In genomic region chr17:73743681-73744311, GRCm38 (mm10) we compare ENCODE assay signal across 8 mouse cellular contexts. TPM values are rescaled to one million over a fixed set of nuclear protein-coding genes. Genes with fewer than 3 reads are reported as not detected.
A peak's percentile ranks its signal among the peaks of the same experiment; 100 is the strongest.
DNase-seq lines count a peak whose midpoint lies in the region; ATAC-seq and TF ChIP-seq lines count a peak whose summit lies in the region.

No protein-coding gene starts in this region.

- H3K4me3 ChIP-seq in embryonic facial prominence, embryonic 14.5 days (ENCODE audit: low read depth, low read length): no peak overlapping the region
- no peak overlapping the region for H3K4me3 ChIP-seq in heart, embryonic 15.5 days
- no peak overlapping the region for H3K4me3 ChIP-seq in liver, postnatal 0 days (ENCODE audit: low read depth, low read length)

- peak; percentile 92 for TF ChIP-seq CTCF in liver, postnatal 0 days (IDR thresholded peaks at IDR 0.05; ENCODE audit: low read depth)

- H3K9ac ChIP-seq in embryonic facial prominence, embryonic 14.5 days (ENCODE audit: low read depth, low read length): no peak overlapping the region
- no peak overlapping the region for H3K9ac ChIP-seq in heart, embryonic 15.5 days
- no peak overlapping the region for H3K9ac ChIP-seq in liver, postnatal 0 days (replicated peaks)

- H3K27me3 ChIP-seq in embryonic facial prominence, embryonic 14.5 days (replicated peaks; ENCODE audit: control insufficient read depth, insufficient read depth, low read length): no peaks in the 10 kb centered on the region
- H3K27me3 ChIP-seq in heart, embryonic 15.5 days: no peaks in the 10 kb centered on the region
- H3K27me3 ChIP-seq in liver, postnatal 0 days (ENCODE audit: insufficient read depth, low read length): no peaks in the 10 kb centered on the region

- no peak overlapping the region for H3K4me2 ChIP-seq in embryonic facial prominence, embryonic 14.5 days (ENCODE audit: low read depth, low read length)
- H3K4me2 ChIP-seq in heart, embryonic 15.5 days: no peak overlapping the region
- no peak overlapping the region for H3K4me2 ChIP-seq in liver, postnatal 0 days (ENCODE audit: low read depth, low read length)

- peak; percentile 87 for ATAC-seq in embryonic facial prominence, embryonic 14.5 days (ENCODE audit: low read depth)
- ATAC-seq in heart, embryonic 15.5 days (replicated peaks; ENCODE audit: insufficient number of reproducible peaks, insufficient read depth, low FRiP score, low read depth): 0 out of 2 replicates have a peak, but pooled peaks have one; percentile 53
- 0 out of 2 replicates have a peak, but pooled peaks have one; percentile 25 for ATAC-seq in liver, postnatal 0 days
- ATAC-seq in neutrophil, adult 5-6 weeks (ENCODE audit: extremely low read depth, insufficient number of reproducible peaks, low FRiP score, poor library complexity, severe bottlenecking): peak; percentile 82; the same call in 1 of the 2 replicates

- TF ChIP-seq EP300 in liver, postnatal 0 days (IDR thresholded peaks at IDR 0.05; ENCODE audit: low read depth): no peak

- H3K27ac ChIP-seq in embryonic facial prominence, embryonic 14.5 days (replicated peaks; ENCODE audit: low read depth, low read length): no peak overlapping the region
- H3K27ac ChIP-seq in heart, embryonic 15.5 days: no peak overlapping the region
- H3K27ac ChIP-seq in liver, postnatal 0 days (ENCODE audit: low read depth): no peak overlapping the region

- no peaks in the 10 kb centered on the region for H3K36me3 ChIP-seq in embryonic facial prominence, embryonic 14.5 days (ENCODE audit: control insufficient read depth, insufficient read depth, low read length)
- H3K36me3 ChIP-seq in heart, embryonic 15.5 days: no peaks in the 10 kb centered on the region
- H3K36me3 ChIP-seq in liver, postnatal 0 days (replicated peaks; ENCODE audit: insufficient read depth, low read length): no peaks in the 10 kb centered on the region

- WGBS in embryonic facial prominence, embryonic 14.5 days: 4% methylated on average over 6 of the region's 6 CpGs
- 2% methylated on average over 6 of the region's 6 CpGs for WGBS in heart, embryonic 15.5 days
- WGBS in liver, postnatal 0 days (ENCODE audit: insufficient replicate concordance): 3% methylated on average over 6 of the region's 6 CpGs

- H3K9me3 ChIP-seq in embryonic facial prominence, embryonic 14.5 days (ENCODE audit: control insufficient read depth, low read length): no peaks in the 10 kb centered on the region
- no peaks in the 10 kb centered on the region for H3K9me3 ChIP-seq in heart, embryonic 15.5 days (replicated peaks)
- H3K9me3 ChIP-seq in liver, postnatal 0 days (ENCODE audit: low read length): no peaks in the 10 kb centered on the region

- H3K4me1 ChIP-seq in embryonic facial prominence, embryonic 14.5 days (ENCODE audit: control insufficient read depth, insufficient read depth, low read length): no peaks in the 10 kb centered on the region
- no peaks in the 10 kb centered on the region for H3K4me1 ChIP-seq in heart, embryonic 15.5 days (replicated peaks)
- no peaks in the 10 kb centered on the region for H3K4me1 ChIP-seq in liver, postnatal 0 days (ENCODE audit: insufficient read depth)

- peak; percentile 81 for DNase-seq in B cell, adult 2 months
- peak; percentile 74 to 81 for DNase-seq in adrenal gland, postnatal 36 days
- DNase-seq in embryonic facial prominence, embryonic 14.5 days (ENCODE audit: low spot score): peak; percentile 90
- peak; percentile 87 for DNase-seq in kidney, postnatal 14 days
- DNase-seq in liver, postnatal 0 days: peak; percentile 75
- DNase-seq in testis, postnatal 14 days (ENCODE audit: low spot score): peak; percentile 29

RNA-seq across cellular contexts. Expression of gene Galnt14, which starts 33.5 kb away (rescaled TPM):
- 1 to 10 TPM in 1 of 2 experiments, under 1 TPM in 1; 0.89 to 1.3 TPM for total RNA-seq in adrenal gland, postnatal 36 days (2021)
- 5.1 and 5.6 TPM in 2 replicates for polyA plus RNA-seq in embryonic facial prominence, embryonic 14.5 days (2014; fragmentation: Nextera tagmentation; extraction: Ambion mirVana)
- polyA plus RNA-seq in heart, embryonic 15.5 days (2015; fragmentation: Nextera tagmentation; extraction: Ambion mirVana): 0.53 and 0.63 TPM in 2 replicates
- polyA plus RNA-seq in liver, postnatal 0 days (2015; fragmentation: Nextera tagmentation; extraction: Ambion mirVana): 0.06 and 0.08 TPM in 2 replicates
- 0.47 and 0.49 TPM in 2 replicates for total RNA-seq in neutrophil, adult 5-6 weeks (2017)

Comparison
In these comparisons a context has a peak if more than half of its experiments do, and no peak if none do; other contexts are left out.
1. DNase-seq: peak in every context shown above with its lines; median percentile 90 in embryonic facial prominence, embryonic 14.5 days; 87 in kidney, postnatal 14 days; 81 in B cell, adult 2 months; 78 in adrenal gland, postnatal 36 days; 75 in liver, postnatal 0 days; 29 in testis, postnatal 14 days.
2. ATAC-seq: peak in every context shown above with its lines; median percentile 87 in embryonic facial prominence, embryonic 14.5 days; 82 in neutrophil, adult 5-6 weeks; 53 in heart, embryonic 15.5 days; 25 in liver, postnatal 0 days.